8 mouse cellular contexts compared by ENCODE assay signal in the genomic region with DNA sequence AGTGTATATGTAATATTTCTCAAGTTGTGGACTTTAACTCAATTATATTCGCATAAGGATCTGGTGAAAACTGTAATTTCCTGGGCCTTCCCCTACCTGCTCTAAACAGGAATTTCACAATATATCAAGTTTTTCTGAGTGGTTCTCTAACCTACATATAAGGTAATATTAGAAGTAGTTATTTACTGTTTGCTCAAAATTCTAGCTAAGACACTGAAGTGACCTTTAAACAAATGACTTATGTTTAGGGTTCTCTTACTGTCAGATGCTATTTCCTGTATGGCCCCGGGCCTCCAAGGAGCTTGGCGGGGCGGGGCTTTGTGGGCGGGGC. TPM values are rescaled to one million over a fixed set of nuclear protein-coding genes. Genes with fewer than 3 reads are reported as not detected.
DNase-seq lines count a peak whose midpoint lies in the region; ATAC-seq and TF ChIP-seq lines count a peak whose summit lies in the region.

No protein-coding gene starts in this region.

- peaks cover 42% of the 10 kb centered on the region for H3K79me2 ChIP-seq in myocyte (ENCODE audit: control insufficient read depth, insufficient read depth)

- no peak overlapping the region; the same call in 1 of the 2 replicates for H3K9ac ChIP-seq in intestine, embryonic 16.5 days (ENCODE audit: low read depth, low read length)

- WGBS in lung, adult 2 months = 9% methylated on average over 5 of the region's 5 CpGs
- 15% methylated on average over 5 of the region's 5 CpGs for WGBS in forebrain, embryonic 10.5 days
- 13% methylated on average over 5 of the region's 5 CpGs for WGBS in intestine, embryonic 16.5 days

- no peaks in the 10 kb centered on the region for H3K36me3 ChIP-seq in forebrain, embryonic 10.5 days (replicated peaks)
- H3K36me3 ChIP-seq in intestine, embryonic 16.5 days (ENCODE audit: control insufficient read depth, insufficient read depth, low read length) = no peaks in the 10 kb centered on the region
- no peaks in the 10 kb centered on the region for H3K36me3 ChIP-seq in myocyte (ENCODE audit: control insufficient read depth, insufficient read depth)

- ATAC-seq in intestine, embryonic 16.5 days = no peak
- ATAC-seq in cerebellum, adult (ENCODE audit: insufficient number of reproducible peaks, low FRiP score, low TSS enrichment) = no peak

- H3K27me3 ChIP-seq in forebrain, embryonic 10.5 days (ENCODE audit: poor library complexity, severe bottlenecking) = no peaks in the 10 kb centered on the region
- H3K27me3 ChIP-seq in intestine, embryonic 16.5 days (replicated peaks; ENCODE audit: control insufficient read depth, insufficient read depth, low read length) = no peaks in the 10 kb centered on the region
- H3K27me3 ChIP-seq in myocyte (ENCODE audit: control insufficient read depth, insufficient read depth, insufficient read length) = no peaks in the 10 kb centered on the region

- peak overlapping the region; percentile 89 for H3ac ChIP-seq in myocyte (ENCODE audit: control insufficient read depth, insufficient read length)

- no peak for TF ChIP-seq CTCF in lung, adult 2 months (IDR thresholded peaks at IDR 0.05; ENCODE audit: insufficient read depth, low read length)

- TF ChIP-seq POLR2A in lung, adult 2 months (IDR thresholded peaks at IDR 0.05; ENCODE audit: borderline replicate concordance, extremely low read depth, low read depth, low read length) = no peak
- TF ChIP-seq POLR2A in myocyte (IDR thresholded peaks at IDR 0.05; ENCODE audit: insufficient read length, low read depth) = no peak

- H3K4me3 ChIP-seq in lung, adult 2 months (replicated peaks; ENCODE audit: extremely low read depth, low read depth, low read length) = peak overlapping the region; percentile 11
- peak overlapping the region; percentile 66 for H3K4me3 ChIP-seq in forebrain, embryonic 10.5 days
- H3K4me3 ChIP-seq in intestine, embryonic 16.5 days (ENCODE audit: low read length) = peak overlapping the region; percentile 92
- H3K4me3 ChIP-seq in myocyte = peak overlapping the region; percentile 70

- H3K27ac ChIP-seq in forebrain, embryonic 10.5 days = peak overlapping the region; percentile 94; the same call in 1 of the 2 replicates
- H3K27ac ChIP-seq in intestine, embryonic 16.5 days (ENCODE audit: low read length) = no peak overlapping the region

- no peak overlapping the region for H3K4me2 ChIP-seq in intestine, embryonic 16.5 days (ENCODE audit: low read depth, low read length)
- peak overlapping the region; percentile 43 for H3K4me2 ChIP-seq in myocyte (ENCODE audit: low read depth)

- DNase-seq in lung, adult 2 months = no peak
- no peak for DNase-seq in lung, adult 18-20 months
- DNase-seq in forebrain, embryonic 10.5 days (ENCODE audit: extremely low spot score, low spot score) = no peak
- DNase-seq in adrenal gland, postnatal 4 days (ENCODE audit: low spot score in 2 of 2) = no peak
- DNase-seq in spleen, adult 12 weeks (ENCODE audit: low spot score) = no peak

- H3K4me1 ChIP-seq in lung, adult 2 months (ENCODE audit: control insufficient read depth, insufficient read depth, low read length) = no peaks in the 10 kb centered on the region; the same call in none of the 2 replicates
- peaks cover 10% of the 10 kb centered on the region for H3K4me1 ChIP-seq in forebrain, embryonic 10.5 days
- peaks cover 5% of the 10 kb centered on the region for H3K4me1 ChIP-seq in intestine, embryonic 16.5 days (ENCODE audit: control insufficient read depth, insufficient read depth, low read length)

- no peaks in the 10 kb centered on the region for H3K9me3 ChIP-seq in forebrain, embryonic 10.5 days
- no peaks in the 10 kb centered on the region for H3K9me3 ChIP-seq in intestine, embryonic 16.5 days (ENCODE audit: control insufficient read depth, low read length)

TF ChIP-seq in myocyte, 11 proteins besides CTCF, POLR2A, EP300 and RAD21:
- no peak for TF ChIP-seq USF1 (IDR thresholded peaks at IDR 0.05; ENCODE audit: low read depth)
- TF ChIP-seq CEBPB (IDR thresholded peaks at IDR 0.05; ENCODE audit: insufficient read depth, poor library complexity, severe bottlenecking) = no peak
- no peak for TF ChIP-seq SRF (IDR thresholded peaks at IDR 0.05; ENCODE audit: control insufficient read depth, insufficient read length, low read depth)
- TF ChIP-seq TCF3 (IDR thresholded peaks at IDR 0.05; ENCODE audit: insufficient read length, low read depth) = no peak
- no peak for TF ChIP-seq POLR2AphosphoS2 (IDR thresholded peaks at IDR 0.05; ENCODE audit: insufficient read length, low read depth)
- TF ChIP-seq TCF12 (IDR thresholded peaks at IDR 0.05; ENCODE audit: insufficient read depth, poor library complexity, severe bottlenecking) = no peak
- no peak for TF ChIP-seq E2F4 (IDR thresholded peaks at IDR 0.05; ENCODE audit: insufficient read depth)
- no peak for TF ChIP-seq MYOG (IDR thresholded peaks at IDR 0.05; ENCODE audit: control insufficient read depth in 1 of 3, insufficient read depth in 1 of 3, insufficient read length in 2 of 3, low read depth in 2 of 3)
- no peak for TF ChIP-seq MYOD1 (IDR thresholded peaks at IDR 0.05; ENCODE audit: control insufficient read depth in 1 of 3, insufficient read length in 2 of 3, low read depth in 2 of 3)
- TF ChIP-seq REST (IDR thresholded peaks at IDR 0.05; ENCODE audit: insufficient read depth, insufficient read length) = no peak

RNA-seq across cellular contexts. Expression of a gene that starts 14.3 kb away (rescaled TPM):
- polyA plus RNA-seq in lung, adult 2 months (2012; rRNA removed) = 4.1 and 7.1 TPM in 2 replicates
- polyA plus RNA-seq in forebrain, embryonic 10.5 days (2016; fragmentation: Nextera tagmentation; extraction: Ambion mirVana) = 25.3 and 26.9 TPM in 2 replicates
- polyA plus RNA-seq in intestine, embryonic 16.5 days (2015; fragmentation: Nextera tagmentation; extraction: Ambion mirVana) = 23.9 and 24.5 TPM in 2 replicates
- polyA plus RNA-seq in myocyte (2012; fragmentation: generic; extraction: Trizol) = 13.2 TPM
- 10 to 100 TPM; 35.3 to 35.5 TPM for total RNA-seq in adrenal gland, postnatal 4 days (2021)

Comparison
In these comparisons a context has a peak if more than half of its experiments do, and no peak if none do; other contexts are left out.
1. H3K4me3 ChIP-seq: peak in every context shown above with its lines; median percentile 92 in intestine, embryonic 16.5 days; 70 in myocyte; 66 in forebrain, embryonic 10.5 days; 11 in lung, adult 2 months.